Mouse (Mus musculus): ENCODE measurements around the gene Cacna2d3. TPM values are rescaled to one million over a fixed set of nuclear protein-coding genes. Genes with fewer than 3 reads are reported as not detected.

Gene Cacna2d3
- total and polyA plus RNA-seq, 2 experiments from 2014 or later = 0.19 TPM; not detected in 1

- Histone ChIP-seq H3K4me3 (ENCODE audit: low read depth, low read length) (no peak overlapping the region), H3K27me3 (ENCODE audit: control insufficient read depth, insufficient read depth, low read length) (no peaks in the 10 kb centered on the region), H3K36me3 (replicated peaks; ENCODE audit: control insufficient read depth, insufficient read depth, low read length) (no peaks in the 10 kb centered on the region), H3K27ac (ENCODE audit: low read depth) (no peak overlapping the region), H3K4me2 (ENCODE audit: low read depth, low read length) (no peak overlapping the region), H3K4me1 (ENCODE audit: control insufficient read depth, insufficient read depth) (no peaks in the 10 kb centered on the region), H3K9ac (replicated peaks; ENCODE audit: low read depth, low read length) (no peak overlapping the region), H3K9me3 (replicated peaks; ENCODE audit: control insufficient read depth, low read length) (no peaks in the 10 kb centered on the region)
- DNase-seq (ENCODE audit: low spot score) = no peak
- 83% methylated on average over 5 of the region's 5 CpGs for WGBS
- no peak for ATAC-seq (ENCODE audit: insufficient read depth, low read depth)
- no peak for TF ChIP-seq CTCF (IDR thresholded peaks at IDR 0.05; ENCODE audit: low read depth)
- no peak for TF ChIP-seq EP300 (IDR thresholded peaks at IDR 0.05; ENCODE audit: low read depth)
Measured at GRCm38 (mm10) chr14:29027276-29027675, 694.4 kb downstream of the Cacna2d3 start.

GRCm38 (mm10) chr14:29025335-29025734, 696.3 kb downstream of the Cacna2d3 start:
- Histone ChIP-seq H3K27me3 (ENCODE audit: control insufficient read depth, insufficient read depth, low read length) (no peaks in the 10 kb centered on the region), H3K4me1 (ENCODE audit: control insufficient read depth, insufficient read depth) (no peaks in the 10 kb centered on the region), H3K36me3 (replicated peaks; ENCODE audit: control insufficient read depth, insufficient read depth, low read length) (no peaks in the 10 kb centered on the region), H3K4me3 (ENCODE audit: low read depth, low read length) (no peak overlapping the region), H3K27ac (ENCODE audit: low read depth) (no peak overlapping the region), H3K9me3 (replicated peaks; ENCODE audit: control insufficient read depth, low read length) (no peaks in the 10 kb centered on the region), H3K4me2 (ENCODE audit: low read depth, low read length) (no peak overlapping the region), H3K9ac (replicated peaks; ENCODE audit: low read depth, low read length) (no peak overlapping the region)
- 50% methylated on average over 6 of the region's 6 CpGs for WGBS
- ATAC-seq (ENCODE audit: insufficient read depth, low read depth) = no peak
- TF ChIP-seq CTCF (IDR thresholded peaks at IDR 0.05; ENCODE audit: low read depth) = no peak
- no peak for TF ChIP-seq EP300 (IDR thresholded peaks at IDR 0.05; ENCODE audit: low read depth)
- DNase-seq (ENCODE audit: low spot score) = no peak

- Histone ChIP-seq H3K4me2 (ENCODE audit: low read depth, low read length) (no peak overlapping the region), H3K9me3 (replicated peaks; ENCODE audit: control insufficient read depth, low read length) (no peaks in the 10 kb centered on the region), H3K36me3 (replicated peaks; ENCODE audit: control insufficient read depth, insufficient read depth, low read length) (no peaks in the 10 kb centered on the region), H3K9ac (replicated peaks; ENCODE audit: low read depth, low read length) (no peak overlapping the region), H3K27ac (ENCODE audit: low read depth) (no peak overlapping the region), H3K27me3 (ENCODE audit: control insufficient read depth, insufficient read depth, low read length) (no peaks in the 10 kb centered on the region), H3K4me3 (ENCODE audit: low read depth, low read length) (no peak overlapping the region), H3K4me1 (ENCODE audit: control insufficient read depth, insufficient read depth) (peaks cover 3% of the 10 kb centered on the region)
- ATAC-seq (ENCODE audit: insufficient read depth, low read depth) = no peak
- no peak for DNase-seq (ENCODE audit: low spot score)
- TF ChIP-seq CTCF (IDR thresholded peaks at IDR 0.05; ENCODE audit: low read depth) = no peak
- TF ChIP-seq EP300 (IDR thresholded peaks at IDR 0.05; ENCODE audit: low read depth) = no peak
- 91% methylated on average over 4 of the region's 4 CpGs for WGBS
Measured at GRCm38 (mm10) chr14:29023246-29023645, 698.4 kb downstream of the Cacna2d3 start.

- DNase-seq (ENCODE audit: low spot score) = no peak
- no peak overlapping the region for H3K4me3 ChIP-seq (ENCODE audit: low read depth, low read length)
- no peak overlapping the region for H3K4me2 ChIP-seq (ENCODE audit: low read depth, low read length)
- H3K9me3 ChIP-seq (replicated peaks; ENCODE audit: control insufficient read depth, low read length) = no peaks in the 10 kb centered on the region
- TF ChIP-seq CTCF (IDR thresholded peaks at IDR 0.05; ENCODE audit: low read depth) = no peak
- TF ChIP-seq EP300 (IDR thresholded peaks at IDR 0.05; ENCODE audit: low read depth) = no peak
- H3K4me1 ChIP-seq (ENCODE audit: control insufficient read depth, insufficient read depth) = peaks cover 17% of the 10 kb centered on the region
- no peak for ATAC-seq (ENCODE audit: insufficient read depth, low read depth)
- no peak overlapping the region for H3K27ac ChIP-seq (ENCODE audit: low read depth)
- H3K27me3 ChIP-seq (ENCODE audit: control insufficient read depth, insufficient read depth, low read length) = no peaks in the 10 kb centered on the region
- H3K9ac ChIP-seq (replicated peaks; ENCODE audit: low read depth, low read length) = no peak overlapping the region
- WGBS = 68% methylated on average over 4 of the region's 4 CpGs
- no peaks in the 10 kb centered on the region for H3K36me3 ChIP-seq (replicated peaks; ENCODE audit: control insufficient read depth, insufficient read depth, low read length)
Measured at GRCm38 (mm10) chr14:29021295-29021694, 700.4 kb downstream of the Cacna2d3 start.

- no peak for DNase-seq (ENCODE audit: low spot score)
- no peaks in the 10 kb centered on the region for H3K9me3 ChIP-seq (replicated peaks; ENCODE audit: control insufficient read depth, low read length)
- H3K9ac ChIP-seq (replicated peaks; ENCODE audit: low read depth, low read length) = no peak overlapping the region
- ATAC-seq (ENCODE audit: insufficient read depth, low read depth) = no peak
- peak overlapping the region; percentile 43 for H3K4me2 ChIP-seq (ENCODE audit: low read depth, low read length)
- peaks cover 5% of the 10 kb centered on the region; the same call in 1 of the 2 replicates for H3K27me3 ChIP-seq (ENCODE audit: control insufficient read depth, insufficient read depth, low read length)
- H3K4me3 ChIP-seq (ENCODE audit: low read depth, low read length) = peak overlapping the region; percentile 25
- H3K27ac ChIP-seq (ENCODE audit: low read depth) = peak overlapping the region; percentile 59
- no peak for TF ChIP-seq EP300 (IDR thresholded peaks at IDR 0.05; ENCODE audit: low read depth)
- TF ChIP-seq CTCF (IDR thresholded peaks at IDR 0.05; ENCODE audit: low read depth) = no peak
- no peaks in the 10 kb centered on the region for H3K36me3 ChIP-seq (replicated peaks; ENCODE audit: control insufficient read depth, insufficient read depth, low read length)
- peaks cover 17% of the 10 kb centered on the region for H3K4me1 ChIP-seq (ENCODE audit: control insufficient read depth, insufficient read depth)
- WGBS = 31% methylated on average over 7 of the region's 7 CpGs
Measured at GRCm38 (mm10) chr14:29018316-29019000, 703.2 kb downstream of the Cacna2d3 start.

- Histone ChIP-seq H3K9me3 (replicated peaks; ENCODE audit: control insufficient read depth, low read length) (no peaks in the 10 kb centered on the region), H3K27me3 (ENCODE audit: control insufficient read depth, insufficient read depth, low read length) (peaks cover 6% of the 10 kb centered on the region; the same call in 1 of the 2 replicates), H3K9ac (replicated peaks; ENCODE audit: low read depth, low read length) (no peak within 1 kb of the TSS), H3K36me3 (replicated peaks; ENCODE audit: control insufficient read depth, insufficient read depth, low read length) (no peaks in the 10 kb centered on the region), H3K4me1 (ENCODE audit: control insufficient read depth, insufficient read depth) (peaks cover 17% of the 10 kb centered on the region), H3K4me3 (ENCODE audit: low read depth, low read length) (peak within 1 kb of the TSS; percentile 25), H3K27ac (ENCODE audit: low read depth) (peak within 1 kb of the TSS; percentile 59), H3K4me2 (ENCODE audit: low read depth, low read length) (peak within 1 kb of the TSS; percentile 43)
- 0 out of 2 replicates have a peak, but pooled peaks have one; percentile 44 for TF ChIP-seq EP300 (IDR thresholded peaks at IDR 0.05; ENCODE audit: low read depth)
- TF ChIP-seq CTCF (IDR thresholded peaks at IDR 0.05; ENCODE audit: low read depth) = no peak
- DNase-seq (ENCODE audit: low spot score) = peak; percentile 88
- peak; percentile 93 for ATAC-seq (ENCODE audit: insufficient read depth, low read depth)
- WGBS = 10% methylated on average over 5 of the region's 5 CpGs
Measured at GRCm38 (mm10) chr14:29017883-29018282, 703.8 kb downstream of the Cacna2d3 start, which contains the start of gene Lrtm1. TSS of gene Lrtm1 (plus strand) at chr14:29018208.

Measured in heart, postnatal 0 days (tissue).